Mouse (Mus musculus) layer of hippocampus, postnatal 25 days (tissue): ENCODE measurements at regions not wholly inside any gene's neighbourhood (a gene's known extent, or its start where the extent isn't known, plus 50 kb on each side); places are given as distances from the start of the nearest gene placed in this dataset.

Experiments
- DNase-seq, 2 experiments: peaks; one replicate each; pipeline ENCODE4 v3.0.0; 2022; ENCODE audit warnings: mixed read lengths in 2 of 2, low spot score in 1 of 2; ENCODE audit errors: extremely low spot score in 1 of 2

GRCm38 (mm10) chr11:32924932-32925331, 100.5 kb upstream of the Smim23 start:
- DNase-seq: no peak

GRCm38 (mm10) chr11:32913071-32913470, 88.7 kb upstream of the Smim23 start:
- no peak for DNase-seq

- DNase-seq: no peak
These were observed 87.4 kb upstream of the Smim23 start for GRCm38 (mm10) chr11:32911791-32912190.

GRCm38 (mm10) chr11:32908723-32909411, 84.5 kb upstream of the Smim23 start:
- no peak for DNase-seq

GRCm38 (mm10) chr11:32907520-32908233, 83.3 kb upstream of the Smim23 start:
- no peak for DNase-seq

GRCm38 (mm10) chr11:32903970-32904369, 79.6 kb upstream of the Smim23 start:
- DNase-seq: no peak

- no peak for DNase-seq
These were observed 79.0 kb upstream of the Smim23 start for GRCm38 (mm10) chr11:32903389-32903788.

GRCm38 (mm10) chr11:32902923-32903322, 78.5 kb upstream of the Smim23 start:
- no peak for DNase-seq

- no peak for DNase-seq
These were observed 76.0 kb upstream of the Smim23 start for GRCm38 (mm10) chr11:32900437-32900836.

- DNase-seq: no peak
These were observed 75.3 kb upstream of the Smim23 start for GRCm38 (mm10) chr11:32899604-32900216.

GRCm38 (mm10) chr11:32895400-32895799, 71.0 kb upstream of the Smim23 start:
- DNase-seq: no peak

GRCm38 (mm10) chr11:32893146-32893903, 68.9 kb upstream of the Smim23 start:
- DNase-seq: no peak

GRCm38 (mm10) chr11:32892496-32892895, 68.1 kb upstream of the Smim23 start:
- no peak for DNase-seq

GRCm38 (mm10) chr11:32889248-32889647, 64.8 kb upstream of the Smim23 start:
- DNase-seq: no peak

GRCm38 (mm10) chr11:32884744-32885143, 60.3 kb upstream of the Smim23 start:
- DNase-seq: no peak

- DNase-seq: no peak
These were observed 58.9 kb upstream of the Smim23 start for GRCm38 (mm10) chr11:32883062-32883852.

- DNase-seq: no peak
These were observed 54.6 kb upstream of the Smim23 start for GRCm38 (mm10) chr11:32878967-32879366.
